Mouse (Mus musculus): ENCODE data around the gene Tex21.
A peak's percentile ranks its signal among the peaks of the same experiment; 100 is the strongest.
"Not testable (repeated sequence)": the region's sequence is repeated elsewhere in the genome, so short reads cannot be mapped to it uniquely, and the experiment has no call there.

Gene Tex21

DNA sequence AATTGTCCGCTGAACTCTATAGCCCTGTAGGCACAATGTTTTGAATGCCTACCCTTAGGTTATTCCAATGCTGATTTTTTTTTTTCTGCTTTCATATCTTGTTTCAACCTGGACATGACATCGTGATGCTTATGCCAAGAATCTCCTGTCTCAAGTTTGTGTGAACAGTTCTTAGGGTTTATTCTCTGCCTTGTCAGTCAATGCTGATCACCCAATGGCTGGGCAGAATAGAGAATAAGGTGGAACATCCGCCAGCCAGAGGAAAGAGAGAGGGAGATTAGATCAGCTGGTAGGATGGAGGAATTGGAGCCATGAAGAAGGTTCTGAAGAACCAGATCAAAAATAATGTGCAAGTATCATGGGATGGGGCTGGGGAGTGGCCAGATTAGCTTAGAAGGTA is 14.1 kb upstream of the Tex21 start:
- DNase-seq (ENCODE audit: low spot score) = no peak

DNA sequence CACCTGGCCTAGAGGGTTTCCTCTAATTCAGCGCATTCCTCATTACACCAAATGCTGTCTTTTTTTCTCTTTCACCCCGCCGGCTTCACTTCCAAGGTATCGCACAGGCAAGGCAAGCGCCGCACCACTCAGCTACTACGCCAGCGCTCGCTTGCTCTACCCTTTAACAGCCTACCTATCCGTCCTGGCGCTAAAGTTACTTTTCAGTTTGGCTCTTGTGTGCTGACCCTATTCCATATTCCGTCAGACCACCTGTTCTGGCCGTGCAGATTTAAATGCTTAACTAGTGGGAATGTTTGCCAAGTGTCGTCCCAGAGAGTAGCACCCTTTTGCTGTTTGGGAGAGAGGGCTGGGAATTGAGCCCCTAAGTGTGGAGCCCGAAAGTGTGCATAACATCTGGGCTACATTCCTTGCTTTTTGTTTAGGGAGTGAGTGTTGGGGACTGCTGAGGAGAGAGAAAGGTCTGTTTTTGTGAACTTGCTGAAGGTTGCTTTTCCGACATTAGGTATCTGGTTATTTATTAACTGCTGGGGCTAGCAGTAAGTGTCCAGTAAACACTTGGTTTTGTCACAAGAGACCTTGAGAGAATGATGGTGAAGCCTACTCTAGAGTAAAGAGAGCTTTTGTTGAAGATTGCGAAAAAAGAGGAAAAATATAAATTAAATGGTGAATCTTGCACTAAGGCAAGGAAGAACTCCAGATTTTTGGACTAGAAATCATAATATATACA is 9.7 kb upstream of the Tex21 start:
- DNase-seq (ENCODE audit: low spot score) = no peak

DNA sequence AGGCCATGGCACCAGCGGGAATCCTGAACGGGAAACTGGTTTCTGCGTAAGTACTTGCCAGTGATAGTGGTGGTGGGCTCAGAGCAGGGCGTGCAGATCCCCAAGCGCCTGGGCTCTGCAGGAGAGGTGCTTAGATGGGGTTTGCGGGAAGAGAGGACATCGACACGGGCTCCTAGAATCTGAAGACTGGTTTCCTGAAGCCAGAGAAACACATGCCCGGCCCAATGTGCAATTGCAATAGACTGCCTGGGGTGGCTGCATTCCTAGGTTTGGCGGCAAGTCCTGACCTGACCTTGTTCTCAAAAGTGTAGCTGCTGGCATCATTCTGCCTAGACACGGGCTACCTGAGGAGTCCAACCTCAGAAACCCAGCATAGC is 8.9 kb upstream of the Tex21 start:
- DNase-seq (ENCODE audit: low spot score) = no peak

- DNase-seq (ENCODE audit: low spot score) = peak; percentile 96
Measured at GRCm38 (mm10) chr12:76254725-76255498, 8.4 kb upstream of the Tex21 start, which contains the start of gene Mthfd1. Gene Mthfd1 (plus strand): TSS chr12:76255298.

- DNase-seq (ENCODE audit: low spot score) = no peak
Measured at GRCm38 (mm10) chr12:76253991-76254390, 7.4 kb upstream of the Tex21 start.

GRCm38 (mm10) chr12:76253591-76253990 is 7.0 kb upstream of the Tex21 start:
- no peak for DNase-seq (ENCODE audit: low spot score)

DNA sequence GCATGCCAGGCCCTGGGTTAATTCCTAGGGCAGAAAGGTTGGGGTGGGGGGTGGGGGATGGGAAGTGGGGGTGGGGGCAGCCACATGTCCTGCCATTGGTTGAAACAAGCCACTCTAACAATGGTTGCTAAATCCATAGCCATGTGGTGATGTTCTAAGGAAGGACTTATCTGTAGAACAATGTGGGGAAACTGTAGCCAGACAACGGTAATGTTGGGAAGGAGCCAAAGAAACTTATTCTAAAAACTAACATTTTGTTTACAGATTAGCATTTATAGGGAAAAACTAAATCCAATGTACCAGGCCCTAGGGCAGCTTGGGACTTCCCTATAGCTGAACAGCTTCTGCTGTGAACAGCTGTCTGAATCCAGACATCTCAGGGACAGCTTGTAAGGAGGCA is 6.5 kb upstream of the Tex21 start:
- DNase-seq (ENCODE audit: low spot score) = no peak

GRCm38 (mm10) chr12:76244981-76245380 is 1.6 kb downstream of the Tex21 start:
- DNase-seq (ENCODE audit: low spot score) = no peak

GRCm38 (mm10) chr12:76241833-76242232 is 4.7 kb downstream of the Tex21 start:
- DNase-seq (ENCODE audit: low spot score) = no peak

DNA sequence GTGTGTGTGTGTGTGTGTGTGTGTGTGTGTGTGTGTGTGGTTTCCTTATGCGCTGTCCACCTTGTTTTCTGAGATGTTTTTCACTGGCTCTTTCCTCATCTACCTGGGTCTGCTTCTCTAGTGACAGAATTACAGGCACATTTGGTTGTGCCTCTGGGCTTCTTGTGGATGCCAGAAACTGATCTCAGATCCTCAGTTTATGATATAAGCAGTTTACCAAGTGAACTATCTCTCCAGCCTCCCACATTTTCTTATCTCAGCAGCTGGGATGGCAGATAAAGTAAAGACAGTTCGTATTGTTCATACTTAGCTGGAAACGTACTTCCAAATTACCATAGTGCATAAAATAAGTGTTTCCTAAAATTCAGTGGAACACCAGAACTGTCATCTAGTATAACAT is 5.5 kb downstream of the Tex21 start:
- DNase-seq (ENCODE audit: low spot score) = no peak

DNA sequence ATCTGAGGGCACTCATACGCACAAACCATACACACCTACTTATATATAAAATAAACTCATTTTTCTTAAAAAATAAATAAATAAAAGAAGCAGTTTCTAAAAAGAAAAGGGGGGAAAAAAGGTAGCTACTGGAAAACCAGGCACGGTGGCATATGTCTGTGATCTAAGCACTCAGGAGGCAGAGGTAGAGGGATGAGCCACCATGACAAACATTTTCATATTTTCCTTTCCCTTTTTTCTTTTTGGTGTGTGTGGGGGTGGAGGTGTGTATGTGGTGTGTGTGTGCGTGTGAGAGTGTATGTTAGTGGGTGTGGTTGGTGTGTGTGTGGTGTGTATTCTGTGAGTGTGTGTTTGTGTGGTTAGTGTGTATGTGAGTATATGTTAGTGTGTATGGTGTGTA is 5.9 kb downstream of the Tex21 start:
- DNase-seq (ENCODE audit: low spot score) = no peak

GRCm38 (mm10) chr12:76239839-76240571 is 6.5 kb downstream of the Tex21 start:
- no peak for DNase-seq (ENCODE audit: low spot score)

DNA sequence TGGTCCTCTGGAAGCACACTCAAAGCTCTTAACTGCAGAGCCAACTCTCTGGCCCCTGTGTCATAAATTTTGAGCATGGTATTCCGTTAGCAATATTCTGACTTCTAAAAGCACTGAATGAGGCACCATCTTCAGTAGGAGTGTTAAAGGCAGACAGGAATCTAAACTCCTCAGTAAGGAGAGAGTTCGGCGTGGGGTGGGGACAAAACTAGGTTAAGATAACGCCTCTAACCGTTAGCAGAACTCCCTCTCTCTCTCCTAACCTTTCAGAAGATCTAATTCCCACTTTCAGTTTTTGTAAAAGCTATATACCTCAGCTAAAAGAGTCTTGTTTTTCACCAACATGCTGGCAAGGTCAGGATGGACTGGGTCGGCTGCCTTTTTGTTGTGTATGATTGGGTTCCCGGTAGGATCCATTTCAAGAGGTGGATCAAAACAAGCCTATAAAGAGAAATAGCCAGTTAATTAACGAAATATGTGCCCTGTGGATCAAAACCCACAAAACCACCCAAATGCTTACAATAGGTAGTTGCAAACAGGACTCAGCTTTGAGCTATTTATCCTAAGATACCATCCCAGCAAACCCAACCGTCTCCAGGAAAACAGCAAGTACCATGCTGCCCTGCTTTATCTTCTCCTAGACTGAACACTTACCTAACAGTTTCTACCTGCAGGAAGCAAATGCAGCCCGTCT is 7.3 kb downstream of the Tex21 start:
- no peak for DNase-seq (ENCODE audit: low spot score)

GRCm38 (mm10) chr12:76235253-76235652 is 11.3 kb downstream of the Tex21 start:
- DNase-seq (ENCODE audit: low spot score) = no peak

- DNase-seq (ENCODE audit: low spot score) = no peak
Measured at GRCm38 (mm10) chr12:76230644-76231043, 15.9 kb downstream of the Tex21 start.

DNA sequence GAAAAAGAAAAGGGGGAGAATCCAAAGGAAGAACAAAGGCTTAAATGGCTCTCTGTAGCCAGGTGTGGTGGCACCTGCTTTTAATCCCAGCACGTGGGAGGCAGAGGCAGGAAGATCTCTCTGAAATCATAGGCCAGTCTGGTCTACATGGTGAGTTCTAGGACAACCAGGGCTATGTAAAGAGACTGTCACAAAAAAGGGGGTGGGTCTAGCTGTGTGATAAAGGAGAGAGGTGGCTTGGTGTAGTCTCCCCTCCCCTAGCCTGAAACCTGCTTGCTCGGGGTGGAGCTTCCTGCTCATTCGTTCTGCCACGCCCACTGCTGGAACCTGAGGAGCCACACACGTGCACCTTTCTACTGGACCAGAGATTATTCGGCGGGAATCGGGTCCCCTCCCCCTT is 24.4 kb downstream of the Tex21 start:
- DNase-seq (ENCODE audit: low spot score) = not testable (repeated sequence)

- no peak for DNase-seq (ENCODE audit: low spot score)
Measured at GRCm38 (mm10) chr12:76216716-76217115, 29.8 kb downstream of the Tex21 start.

DNA sequence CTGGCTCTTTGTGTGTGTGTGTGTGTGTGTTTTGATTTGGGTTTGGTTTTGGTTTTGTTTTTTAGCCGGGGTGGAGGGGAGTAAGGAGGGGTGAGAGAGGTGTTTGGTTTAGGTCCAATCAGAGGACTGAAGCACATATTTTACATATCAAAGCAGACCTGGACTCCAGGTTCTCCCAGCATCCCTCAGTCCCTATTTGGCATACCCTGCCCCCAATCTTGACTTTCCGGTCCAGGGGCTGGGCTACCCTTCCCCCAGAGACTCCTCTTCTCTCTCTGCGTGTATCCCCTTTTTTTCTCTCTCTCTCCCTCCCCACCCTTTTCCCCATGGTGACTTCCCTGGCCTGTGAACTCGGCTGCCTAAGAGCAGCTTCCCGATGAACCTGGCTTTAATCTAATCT is 31.4 kb downstream of the Tex21 start:
- DNase-seq (ENCODE audit: low spot score) = no peak

- DNase-seq (ENCODE audit: low spot score) = no peak
Measured at GRCm38 (mm10) chr12:76209429-76209974, 37.0 kb downstream of the Tex21 start.

- DNase-seq (ENCODE audit: low spot score) = no peak
Measured at GRCm38 (mm10) chr12:76200326-76200725, 46.2 kb downstream of the Tex21 start.

DNA sequence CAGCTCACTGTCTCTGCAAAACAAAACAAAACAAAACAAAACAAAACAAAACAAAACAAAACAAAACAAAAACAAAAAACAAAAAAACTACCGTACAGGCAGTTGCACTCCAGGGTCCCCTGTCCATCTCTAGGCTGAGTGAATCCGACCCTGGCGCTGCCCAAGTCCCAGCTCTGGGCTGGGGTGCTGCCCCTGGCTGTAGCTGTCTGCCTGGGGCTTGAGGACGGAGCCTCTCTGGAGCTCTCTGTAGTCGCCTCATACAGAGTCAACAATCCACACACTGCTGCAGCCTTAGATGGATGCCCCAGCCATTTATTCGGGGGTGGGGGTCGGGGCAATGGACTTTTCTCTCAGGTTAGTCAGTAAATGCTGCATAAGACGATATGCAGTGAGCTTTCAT is 49.5 kb downstream of the Tex21 start:
- DNase-seq (ENCODE audit: low spot score) = no peak

- peak; percentile 69 for DNase-seq (ENCODE audit: low spot score)
Measured at GRCm38 (mm10) chr12:76196709-76197054, 49.9 kb downstream of the Tex21 start.
